Mouse (Mus musculus): Measurements from ENCODE around the gene Nrxn1.

The Nrxn1 gene

GRCm38 (mm10) chr17:90086826-90087225 is 1006.0 kb downstream of the Nrxn1 start:
- DNase-seq (ENCODE audit: low read depth) = no peak

- no peak for DNase-seq (ENCODE audit: low read depth)
Measured at GRCm38 (mm10) chr17:90079003-90079402, 1013.9 kb downstream of the Nrxn1 start.

- no peak for DNase-seq (ENCODE audit: low read depth)
Measured at GRCm38 (mm10) chr17:90078488-90078887, 1014.4 kb downstream of the Nrxn1 start.

GRCm38 (mm10) chr17:90062866-90063265 is 1030.0 kb downstream of the Nrxn1 start:
- peak; percentile 17 for DNase-seq (ENCODE audit: low read depth)

- DNase-seq (ENCODE audit: low read depth) = no peak
Measured at GRCm38 (mm10) chr17:90060872-90061271, 1032.0 kb downstream of the Nrxn1 start.

GRCm38 (mm10) chr17:90060168-90060567 is 1032.7 kb downstream of the Nrxn1 start:
- no peak for DNase-seq (ENCODE audit: low read depth)

GRCm38 (mm10) chr17:90059320-90060111 is 1033.4 kb downstream of the Nrxn1 start:
- DNase-seq (ENCODE audit: low read depth) = no peak

GRCm38 (mm10) chr17:90054312-90054711 is 1038.6 kb downstream of the Nrxn1 start:
- DNase-seq (ENCODE audit: low read depth) = no peak

- DNase-seq (ENCODE audit: low read depth) = no peak
Measured at GRCm38 (mm10) chr17:90039316-90039715, 1053.6 kb downstream of the Nrxn1 start.

- DNase-seq (ENCODE audit: low read depth) = no peak
Measured at GRCm38 (mm10) chr17:90032416-90032815, 1060.5 kb downstream of the Nrxn1 start.

- DNase-seq (ENCODE audit: low read depth) = no peak
Measured at GRCm38 (mm10) chr17:90016636-90017035, 1076.2 kb downstream of the Nrxn1 start.

- DNase-seq (ENCODE audit: low read depth) = peak; percentile 44
Measured at GRCm38 (mm10) chr17:90011761-90012160, 1081.1 kb downstream of the Nrxn1 start.

- DNase-seq (ENCODE audit: low read depth) = peak; percentile 40
Measured at GRCm38 (mm10) chr17:90007438-90008109, 1085.3 kb downstream of the Nrxn1 start.

- no peak for DNase-seq (ENCODE audit: low read depth)
Measured at GRCm38 (mm10) chr17:89990651-89991050, 1102.2 kb downstream of the Nrxn1 start.

All from NIH3T3 (cell line).